Mouse (Mus musculus) cerebellum, adult 11-12 months (tissue): ENCODE results near the gene Wbp4.
"Not testable (repeated sequence)": the region's sequence is repeated elsewhere in the genome, so short reads cannot be mapped to it uniquely, and the experiment has no call there.

ENCODE experiments used
- DNase-seq: peaks from one replicate; pipeline ENCODE4 v3.0.0; 2022

Wbp4 gene

DNA sequence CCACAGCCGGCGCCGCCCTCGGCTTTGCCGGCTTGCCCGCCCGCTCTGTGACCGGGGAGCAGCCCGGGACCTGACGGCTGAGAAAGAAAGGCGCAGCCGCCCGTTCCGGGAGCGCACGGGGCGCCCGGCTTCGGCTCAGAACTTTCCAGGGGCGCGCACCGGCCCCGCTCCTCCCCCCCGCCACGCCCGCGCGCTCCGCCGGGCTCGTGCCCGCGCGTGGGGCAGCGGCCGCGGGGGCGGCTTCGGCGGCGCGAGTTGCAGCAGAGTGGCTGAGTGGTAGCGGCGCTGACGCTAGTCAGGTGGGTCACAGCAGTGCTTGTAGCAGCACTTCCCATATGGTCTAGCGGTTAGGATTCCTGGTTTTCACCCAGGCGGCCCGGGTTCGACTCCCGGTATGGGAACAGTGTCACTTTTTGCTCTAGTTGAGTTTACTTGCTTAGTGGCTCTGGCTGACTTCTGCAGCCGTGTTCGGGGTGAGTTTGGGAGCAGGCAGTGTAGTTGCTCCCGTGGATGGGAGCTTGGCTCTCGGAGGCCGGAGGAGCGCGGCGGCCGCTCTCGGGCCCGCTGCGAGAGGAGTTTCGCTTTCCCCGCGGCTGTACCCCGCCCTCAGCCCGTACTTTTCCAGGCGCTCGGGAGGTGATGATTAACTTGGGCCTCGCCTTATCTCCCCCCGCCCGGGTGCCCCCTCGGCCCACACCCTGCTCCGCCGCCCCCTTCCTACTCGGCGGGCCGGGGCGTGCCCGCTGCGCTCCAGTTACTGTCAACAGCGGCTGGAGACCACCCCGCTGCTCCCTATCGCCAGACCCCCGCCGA, at the start of gene Wbp4:
Wbp4 (minus strand) TSS at position 182 of the 813 bp plus-strand sequence.
- peak; percentile 96 for DNase-seq

DNA sequence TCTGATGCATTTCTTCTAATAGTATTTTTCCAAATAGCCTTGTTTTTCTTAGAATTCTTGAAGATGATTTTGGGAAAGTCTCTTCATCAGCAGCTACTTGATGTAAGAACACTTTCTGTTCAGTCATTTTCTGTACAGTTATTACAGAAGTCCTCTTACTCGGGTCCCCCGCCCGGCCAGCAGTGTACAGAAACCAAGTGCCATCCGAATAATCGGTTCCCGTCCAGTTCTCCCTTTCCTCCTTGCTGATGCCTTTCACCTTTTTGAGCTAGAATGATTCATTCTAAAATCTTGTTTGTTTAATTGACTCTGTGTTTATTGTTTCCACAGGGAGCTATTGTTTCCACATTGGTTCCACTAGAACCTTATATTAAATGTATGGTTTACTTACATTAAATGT, 49.4 kb upstream of the Wbp4 start:
- no peak for DNase-seq

GRCm38 (mm10) chr14:79529581-79530554, 48.5 kb upstream of the Wbp4 start:
- no peak for DNase-seq

DNA sequence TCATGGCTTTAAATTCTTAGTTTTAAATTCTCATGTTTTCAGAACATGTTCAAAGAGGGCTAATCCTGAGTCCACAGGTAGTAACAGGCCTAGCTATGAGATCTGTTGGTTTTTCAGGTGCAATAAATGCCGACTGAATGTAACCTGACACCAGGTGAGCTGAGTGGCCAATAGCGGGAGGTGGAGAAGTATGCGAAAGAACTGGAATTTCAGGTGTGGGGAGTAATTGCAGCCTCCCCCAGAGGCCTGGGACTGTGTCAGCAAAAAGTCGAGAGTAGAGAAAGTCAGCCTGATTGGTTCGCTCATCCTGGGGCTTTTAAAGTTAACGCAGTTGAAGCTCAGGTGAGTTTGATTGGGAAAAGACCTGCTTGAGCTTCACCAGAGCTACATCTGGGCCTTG, 46.4 kb upstream of the Wbp4 start:
- DNase-seq = no peak

- not testable (repeated sequence) for DNase-seq
Observed at GRCm38 (mm10) chr14:79526106-79526505, 44.8 kb upstream of the Wbp4 start.

GRCm38 (mm10) chr14:79522387-79522786, 41.1 kb upstream of the Wbp4 start:
- DNase-seq = no peak

GRCm38 (mm10) chr14:79521471-79522117, 40.3 kb upstream of the Wbp4 start:
- no peak for DNase-seq

- no peak for DNase-seq
Observed at GRCm38 (mm10) chr14:79521056-79521455, 39.7 kb upstream of the Wbp4 start.

DNA sequence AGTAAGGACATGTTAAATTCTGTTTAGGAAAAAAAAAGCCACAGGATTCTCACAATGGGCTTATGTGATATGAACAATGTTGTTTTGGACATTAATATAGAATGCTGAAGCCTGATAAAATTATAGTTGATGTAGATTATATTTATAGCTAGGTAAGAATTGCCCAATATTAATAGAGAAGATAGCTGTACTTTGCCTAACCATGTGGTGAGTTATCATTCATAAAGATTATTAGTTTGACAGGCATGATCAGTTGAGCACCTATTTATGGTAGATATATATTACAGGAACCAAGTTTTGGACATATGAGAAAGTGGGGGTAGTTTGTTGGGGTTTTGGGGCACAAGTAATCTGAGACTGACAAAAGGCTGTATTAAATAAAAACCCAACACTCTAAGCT, 39.3 kb upstream of the Wbp4 start:
- no peak for DNase-seq

GRCm38 (mm10) chr14:79519663-79519975, 38.3 kb upstream of the Wbp4 start:
- no peak for DNase-seq

DNA sequence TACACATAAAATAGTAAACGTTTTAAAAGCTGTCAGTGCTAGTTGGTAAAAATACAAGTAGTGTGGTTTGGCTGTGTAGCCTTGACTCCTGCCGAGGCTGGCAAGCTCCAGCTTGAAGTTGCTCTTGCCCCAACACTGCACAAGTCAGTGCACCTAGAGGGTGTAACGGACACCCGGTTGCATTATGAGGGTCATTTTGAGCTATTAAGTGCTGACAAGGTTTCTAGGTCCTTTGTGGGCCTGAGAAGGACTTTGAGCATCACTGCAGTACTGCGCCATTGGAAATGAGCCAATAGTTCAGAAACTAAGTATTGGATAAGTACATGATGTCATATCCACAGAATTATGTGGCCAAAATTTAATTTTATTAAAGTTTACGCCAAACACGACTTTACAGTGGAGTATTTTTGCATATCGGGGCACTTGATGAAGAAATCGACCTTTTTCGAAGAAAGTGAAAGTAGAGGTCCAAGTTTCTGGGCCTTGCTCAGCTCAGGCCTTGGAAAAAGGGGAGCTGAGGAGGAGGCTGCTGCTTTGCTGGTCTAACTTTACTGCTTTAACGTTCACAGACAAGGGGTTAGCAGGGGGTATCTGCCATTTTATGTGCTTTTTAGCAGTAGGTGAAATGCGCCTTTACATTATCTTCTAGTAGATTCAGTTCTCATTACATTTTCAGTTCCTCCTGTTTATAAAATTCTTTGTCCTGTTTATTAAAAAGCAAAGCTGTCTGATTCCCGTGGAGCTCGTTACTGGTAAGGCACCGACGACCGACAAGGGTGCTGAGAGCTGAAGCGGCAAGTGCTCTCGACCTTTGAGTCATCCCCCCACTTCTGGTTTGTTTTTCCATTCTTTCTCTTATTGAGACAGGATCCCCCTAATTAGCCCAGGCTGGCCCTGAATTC, 37.7 kb upstream of the Wbp4 start:
- no peak for DNase-seq

DNA sequence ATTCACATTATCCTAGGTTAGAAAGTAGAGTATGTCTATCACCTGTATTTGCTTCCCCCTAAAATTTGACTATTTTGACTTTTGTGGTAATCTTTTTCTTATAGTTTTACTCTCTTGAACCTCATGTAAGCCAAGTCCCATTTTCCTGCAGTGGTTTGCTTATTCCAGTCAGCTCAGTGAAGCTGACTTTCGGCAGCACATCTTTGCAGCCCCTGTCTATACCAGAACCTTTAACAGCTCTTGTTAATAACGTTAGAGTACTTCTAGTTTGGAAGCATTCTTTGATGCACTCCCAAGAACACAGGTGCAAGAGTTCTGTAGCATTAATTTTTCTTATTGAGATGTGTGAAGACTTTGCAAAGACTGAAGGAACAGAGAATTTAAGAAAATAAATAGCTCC, 36.8 kb upstream of the Wbp4 start:
- no peak for DNase-seq

- no peak for DNase-seq
Observed at GRCm38 (mm10) chr14:79517185-79517740, 35.9 kb upstream of the Wbp4 start.

DNA sequence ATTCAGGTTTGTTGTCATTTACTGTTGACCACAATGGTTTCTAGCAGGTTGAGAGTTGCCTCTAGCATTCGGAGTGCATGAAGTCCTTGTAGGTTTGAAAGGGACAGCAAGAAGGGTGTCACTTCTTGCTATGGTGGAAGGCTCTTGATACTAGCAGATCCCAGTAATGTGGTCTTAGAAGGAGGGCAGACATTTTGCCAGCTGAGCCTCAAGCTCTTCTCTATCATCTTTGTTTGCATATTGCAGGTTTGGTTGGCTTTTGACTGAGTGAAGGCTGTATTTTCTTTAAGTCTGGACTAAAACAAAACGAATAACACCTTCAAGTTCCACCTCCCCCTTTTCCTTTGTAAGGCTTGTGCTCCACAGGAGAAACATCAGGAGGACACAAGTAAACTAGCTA, 35.4 kb upstream of the Wbp4 start:
- no peak for DNase-seq

- DNase-seq = no peak
Observed at GRCm38 (mm10) chr14:79516243-79516610, 34.9 kb upstream of the Wbp4 start.

DNA sequence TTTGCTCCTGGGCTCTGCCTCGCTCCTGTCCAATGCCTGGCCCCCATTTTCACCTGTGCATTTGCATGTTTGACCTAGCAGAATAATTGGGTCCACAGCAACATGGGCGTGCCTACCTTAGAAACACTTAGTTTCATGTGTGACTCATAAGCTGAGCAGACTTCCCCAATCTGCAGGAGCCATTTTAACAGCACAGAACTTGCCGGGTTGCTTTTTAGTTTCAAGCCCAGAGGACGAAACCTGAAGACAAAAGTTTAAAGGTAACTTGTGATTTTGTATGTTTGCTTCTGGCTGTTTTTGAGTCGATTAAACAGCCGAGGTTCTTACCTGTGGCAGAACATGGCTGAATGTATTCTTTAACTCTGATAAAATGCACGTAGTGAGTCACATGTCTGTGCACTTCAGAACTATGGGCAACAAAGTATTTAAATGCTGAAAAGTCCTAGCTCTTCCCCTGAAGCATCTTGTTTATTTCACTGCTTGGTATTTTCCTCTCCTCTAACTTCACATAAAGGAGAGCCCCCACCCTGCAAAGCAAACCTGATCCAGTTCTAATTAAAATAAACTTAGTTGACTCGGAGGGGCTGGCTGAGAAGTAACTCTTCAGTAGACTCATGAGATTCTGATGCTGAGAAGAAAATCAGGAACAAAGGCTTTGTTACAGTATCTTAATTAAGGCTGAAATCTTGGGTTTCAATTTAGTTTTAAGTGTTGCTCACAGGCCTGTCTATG, 34.4 kb upstream of the Wbp4 start:
- DNase-seq = no peak

- no peak for DNase-seq
Observed at GRCm38 (mm10) chr14:79515100-79515499, 33.8 kb upstream of the Wbp4 start.

DNA sequence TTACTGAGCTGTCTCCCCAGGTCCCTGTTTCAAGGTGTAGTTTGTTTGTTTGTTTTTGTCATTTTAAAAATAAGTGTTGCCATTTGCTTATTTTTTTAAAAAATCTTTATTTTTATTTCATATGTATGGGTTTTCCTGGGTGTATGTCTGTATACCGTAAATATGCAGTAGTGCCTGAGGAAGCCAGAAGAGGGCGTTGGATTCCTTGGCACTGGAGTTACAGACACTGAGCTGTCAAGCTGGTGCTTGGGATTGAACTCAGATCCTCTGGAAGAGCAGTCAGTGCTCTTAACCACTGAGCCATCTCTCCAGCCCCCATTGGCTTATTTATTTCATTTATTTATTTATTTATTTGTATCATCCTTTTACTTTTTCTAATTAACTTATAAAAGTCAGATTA, 32.6 kb upstream of the Wbp4 start:
- DNase-seq = no peak

- no peak for DNase-seq
Observed at GRCm38 (mm10) chr14:79511521-79511920, 30.2 kb upstream of the Wbp4 start.

GRCm38 (mm10) chr14:79508662-79509305, 27.5 kb upstream of the Wbp4 start:
- no peak for DNase-seq

DNA sequence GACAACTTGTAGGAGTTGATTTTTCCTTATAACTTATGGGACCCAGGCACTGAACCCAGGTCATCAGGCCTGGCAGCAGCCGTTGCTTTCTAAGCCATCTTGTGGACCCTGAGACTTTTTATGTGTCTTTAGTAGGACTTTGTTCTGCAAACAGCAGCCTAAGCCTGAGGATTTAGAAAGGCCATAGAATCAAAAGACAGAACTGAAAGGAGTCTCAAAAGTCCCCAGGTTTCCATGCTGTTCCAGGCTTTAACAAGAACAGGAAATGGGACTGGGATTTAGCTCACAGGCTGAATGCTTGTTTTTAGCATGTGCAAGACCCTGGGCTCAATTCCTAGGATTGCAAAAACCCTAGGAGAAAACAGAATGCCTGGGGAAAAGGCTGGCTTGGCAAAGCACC, 26.5 kb upstream of the Wbp4 start:
- DNase-seq = no peak
